Mouse (Mus musculus): ENCODE data around the gene Grm1. TPM values are rescaled to one million over a fixed set of nuclear protein-coding genes. Genes with fewer than 3 reads are reported as not detected.

The Grm1 gene
- polyA plus RNA-seq, 1 experiment from 2014 or later: 10.3 TPM

DNA sequence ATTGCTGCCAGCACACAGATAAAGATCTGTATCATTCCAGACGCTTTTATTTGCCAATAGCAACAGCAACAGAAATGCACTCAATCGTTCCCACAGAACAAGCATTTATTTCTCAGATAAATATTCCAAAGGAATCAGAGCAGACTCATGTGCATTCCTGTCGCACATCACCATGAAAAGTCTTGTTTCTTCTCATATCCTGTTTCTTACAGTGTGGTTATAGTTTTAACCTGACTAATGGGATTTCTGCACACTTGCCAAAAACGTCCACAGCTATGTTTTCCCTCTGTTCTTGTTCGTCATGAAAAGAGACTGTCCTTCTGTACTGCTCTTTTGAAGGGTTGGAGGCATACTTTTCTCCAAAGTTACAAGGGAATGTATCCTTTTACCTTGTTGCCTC, 217.4 kb downstream of the Grm1 start:
- H3K36me3 ChIP-seq (ENCODE audit: control insufficient read depth, insufficient read depth): no peaks in the 10 kb centered on the region
- H3K4me2 ChIP-seq (ENCODE audit: low read length): no peak overlapping the region
- no peaks in the 10 kb centered on the region for H3K4me1 ChIP-seq (replicated peaks; ENCODE audit: control insufficient read depth, insufficient read depth, low read length)
- H3K27me3 ChIP-seq (replicated peaks; ENCODE audit: control insufficient read depth, insufficient read depth, low read length): no peaks in the 10 kb centered on the region
- no peak for ATAC-seq
- 24% methylated on average over 5 of the region's 5 CpGs for WGBS
- H3K9me3 ChIP-seq (ENCODE audit: control insufficient read depth, low read length): no peaks in the 10 kb centered on the region
- H3K9ac ChIP-seq (replicated peaks; ENCODE audit: low read depth, low read length): no peak overlapping the region
- H3K4me3 ChIP-seq (replicated peaks; ENCODE audit: low read length): no peak overlapping the region
- no peak overlapping the region for H3K27ac ChIP-seq (ENCODE audit: low read length)

DNA sequence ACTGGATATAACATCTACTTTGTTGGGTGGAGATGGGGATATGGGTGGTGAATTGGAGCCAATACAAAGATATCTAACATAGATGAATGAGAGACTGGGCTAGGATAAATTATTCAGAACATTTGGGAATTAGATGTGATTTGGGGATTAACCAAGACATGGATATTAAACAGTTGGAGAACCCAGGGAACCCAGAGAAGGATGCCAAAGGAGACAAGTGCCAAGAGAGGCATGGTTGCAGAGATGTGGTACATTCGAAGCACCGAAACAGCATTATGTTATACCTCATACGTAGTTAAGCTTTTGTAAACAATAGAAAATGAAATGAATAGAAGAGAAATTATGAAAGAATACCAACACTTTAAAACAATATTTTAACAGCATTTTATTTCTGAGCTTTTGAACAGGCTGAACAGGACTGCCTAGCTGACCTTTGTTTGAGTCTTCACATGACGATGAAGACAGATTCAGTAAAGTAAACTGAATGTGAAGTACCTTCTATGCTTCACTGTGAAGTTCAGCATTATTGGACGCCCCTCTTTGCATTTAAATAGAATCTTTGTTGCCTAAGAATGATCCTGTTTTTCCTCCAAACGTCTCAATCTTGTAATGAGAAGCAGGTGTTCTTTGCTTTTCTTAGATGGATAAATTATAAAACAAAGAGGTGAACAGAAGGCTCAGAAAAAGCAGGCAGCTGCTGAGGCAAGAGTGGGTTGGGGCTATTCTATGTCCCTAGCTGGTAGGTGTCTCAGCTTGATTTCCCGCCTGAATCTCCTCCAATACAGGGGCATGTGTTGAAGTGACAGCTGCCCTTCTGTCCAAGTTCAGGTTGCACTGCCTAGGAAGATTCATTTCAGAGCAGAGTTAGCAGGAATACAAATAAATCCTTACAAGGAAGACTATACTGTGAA, 234.5 kb downstream of the Grm1 start:
- 17% methylated on average over 7 of the region's 7 CpGs for WGBS
- H3K4me1 ChIP-seq (replicated peaks; ENCODE audit: control insufficient read depth, insufficient read depth, low read length): peaks cover 4% of the 10 kb centered on the region
- H3K9ac ChIP-seq (replicated peaks; ENCODE audit: low read depth, low read length): no peak overlapping the region
- H3K4me2 ChIP-seq (ENCODE audit: low read length): no peak overlapping the region
- no peaks in the 10 kb centered on the region for H3K27me3 ChIP-seq (replicated peaks; ENCODE audit: control insufficient read depth, insufficient read depth, low read length)
- peak; percentile 91 for ATAC-seq
- no peaks in the 10 kb centered on the region for H3K9me3 ChIP-seq (ENCODE audit: control insufficient read depth, low read length)
- H3K27ac ChIP-seq (ENCODE audit: low read length): peak overlapping the region; percentile 33
- H3K36me3 ChIP-seq (ENCODE audit: control insufficient read depth, insufficient read depth): no peaks in the 10 kb centered on the region
- no peak overlapping the region for H3K4me3 ChIP-seq (replicated peaks; ENCODE audit: low read length)

DNA sequence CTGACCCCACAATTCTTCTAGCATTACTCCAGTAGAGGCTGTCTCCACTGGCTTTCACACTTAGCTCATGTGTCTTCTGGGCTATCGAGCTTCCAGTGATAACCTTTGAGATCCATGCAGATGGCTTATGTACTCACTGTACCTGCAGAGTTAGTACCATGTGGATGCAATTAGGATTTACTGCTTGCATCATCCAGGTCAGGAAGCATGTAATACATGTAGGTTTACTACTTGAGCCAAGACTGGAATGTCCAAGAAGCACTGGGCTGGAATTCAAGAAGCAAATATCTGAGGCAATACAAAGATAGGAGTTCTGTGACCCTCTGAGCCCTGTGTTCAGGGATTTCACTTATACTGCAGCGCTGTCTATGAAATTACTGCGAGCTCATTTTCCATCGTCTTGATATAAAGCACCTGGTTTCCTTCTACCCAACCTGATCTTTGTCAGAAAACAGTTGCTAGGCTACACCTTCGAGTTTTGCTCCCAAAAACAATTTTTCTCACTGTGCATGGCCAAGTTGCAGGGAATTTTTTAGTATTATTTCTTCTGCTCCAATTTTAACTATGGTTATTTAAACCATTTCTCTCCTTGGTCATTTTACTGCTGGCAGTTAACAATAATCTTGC, 237.0 kb downstream of the Grm1 start:
- Histone ChIP-seq H3K27ac (ENCODE audit: low read length) (no peak overlapping the region), H3K9ac (replicated peaks; ENCODE audit: low read depth, low read length) (no peak overlapping the region), H3K4me2 (ENCODE audit: low read length) (no peak overlapping the region), H3K36me3 (ENCODE audit: control insufficient read depth, insufficient read depth) (no peaks in the 10 kb centered on the region), H3K4me1 (replicated peaks; ENCODE audit: control insufficient read depth, insufficient read depth, low read length) (peaks cover 4% of the 10 kb centered on the region), H3K27me3 (replicated peaks; ENCODE audit: control insufficient read depth, insufficient read depth, low read length) (no peaks in the 10 kb centered on the region), H3K4me3 (replicated peaks; ENCODE audit: low read length) (no peak overlapping the region), H3K9me3 (ENCODE audit: control insufficient read depth, low read length) (no peaks in the 10 kb centered on the region)
- 84% methylated on average over 5 of the region's 5 CpGs for WGBS
- no peak for ATAC-seq

DNA sequence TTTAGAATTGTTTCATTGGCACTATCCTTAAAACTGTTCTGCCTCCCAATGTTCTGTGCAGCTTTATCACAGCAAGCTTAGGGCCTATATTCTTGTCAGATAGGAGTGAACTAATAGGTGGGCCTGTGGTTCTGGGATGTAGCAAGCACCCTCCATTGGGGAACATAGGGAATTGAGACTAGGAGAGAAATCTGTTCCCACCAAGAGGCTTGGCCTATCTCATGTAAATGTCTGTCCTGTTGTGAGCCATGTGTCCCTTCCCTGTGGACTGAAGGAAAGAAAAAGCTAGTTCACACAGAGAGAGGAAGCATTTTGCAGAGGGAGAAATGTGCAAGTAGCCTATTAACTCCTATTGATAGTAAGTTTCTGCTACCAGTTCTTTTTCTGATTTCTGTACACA, 246.8 kb downstream of the Grm1 start:
- no peaks in the 10 kb centered on the region for H3K27me3 ChIP-seq (replicated peaks; ENCODE audit: control insufficient read depth, insufficient read depth, low read length)
- H3K36me3 ChIP-seq (ENCODE audit: control insufficient read depth, insufficient read depth): no peaks in the 10 kb centered on the region
- H3K4me3 ChIP-seq (replicated peaks; ENCODE audit: low read length): no peak overlapping the region
- no peak overlapping the region for H3K27ac ChIP-seq (ENCODE audit: low read length)
- no peak overlapping the region for H3K9ac ChIP-seq (replicated peaks; ENCODE audit: low read depth, low read length)
- ATAC-seq: no peak
- no peaks in the 10 kb centered on the region for H3K9me3 ChIP-seq (ENCODE audit: control insufficient read depth, low read length)
- H3K4me2 ChIP-seq (ENCODE audit: low read length): no peak overlapping the region
- H3K4me1 ChIP-seq (replicated peaks; ENCODE audit: control insufficient read depth, insufficient read depth, low read length): no peaks in the 10 kb centered on the region

DNA sequence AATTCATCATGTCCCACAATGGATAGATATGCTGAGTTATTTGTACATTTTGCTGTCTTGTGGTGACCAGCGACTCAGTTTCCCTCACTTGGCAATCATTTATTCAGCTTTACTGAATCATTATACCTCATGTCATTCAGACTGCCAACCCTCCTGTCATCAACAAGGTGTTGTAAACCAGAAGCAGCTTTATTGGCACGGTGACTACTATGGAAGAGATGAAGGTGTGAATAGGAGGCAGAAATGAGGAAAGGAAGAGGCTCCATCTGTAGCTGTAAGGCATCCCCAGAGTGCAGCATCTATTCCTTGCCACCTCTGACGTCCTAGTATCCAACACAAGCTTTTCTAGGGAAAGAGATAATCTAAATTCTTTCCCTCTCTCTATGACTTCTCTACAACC, 247.3 kb downstream of the Grm1 start:
- no peaks in the 10 kb centered on the region for H3K27me3 ChIP-seq (replicated peaks; ENCODE audit: control insufficient read depth, insufficient read depth, low read length)
- H3K4me1 ChIP-seq (replicated peaks; ENCODE audit: control insufficient read depth, insufficient read depth, low read length): no peaks in the 10 kb centered on the region
- no peaks in the 10 kb centered on the region for H3K36me3 ChIP-seq (ENCODE audit: control insufficient read depth, insufficient read depth)
- no peak overlapping the region for H3K27ac ChIP-seq (ENCODE audit: low read length)
- H3K4me2 ChIP-seq (ENCODE audit: low read length): no peak overlapping the region
- no peak for ATAC-seq
- H3K9me3 ChIP-seq (ENCODE audit: control insufficient read depth, low read length): no peaks in the 10 kb centered on the region
- no peak overlapping the region for H3K4me3 ChIP-seq (replicated peaks; ENCODE audit: low read length)
- H3K9ac ChIP-seq (replicated peaks; ENCODE audit: low read depth, low read length): no peak overlapping the region
- 69% methylated on average over 3 of the region's 3 CpGs for WGBS

DNA sequence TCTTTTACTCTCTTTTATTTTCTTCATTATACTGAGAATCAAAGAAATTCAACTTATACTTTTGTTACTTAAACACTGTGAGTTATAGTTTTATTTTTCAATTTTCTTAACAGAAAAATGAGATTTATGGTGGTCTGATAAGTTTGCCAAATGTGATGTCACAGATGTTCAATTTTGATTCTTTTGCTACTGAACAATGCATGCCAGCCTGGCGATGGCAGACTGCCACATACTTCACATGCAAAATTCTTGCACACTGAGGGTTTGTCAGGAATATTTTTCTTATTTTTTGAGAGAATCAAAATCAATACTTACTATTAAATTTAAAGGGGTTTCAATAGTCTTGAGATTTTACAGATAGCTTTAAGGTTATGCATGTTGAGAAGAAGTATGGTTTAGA, 251.0 kb downstream of the Grm1 start:
- ATAC-seq: no peak
- Histone ChIP-seq H3K4me2 (ENCODE audit: low read length) (no peak overlapping the region), H3K4me1 (replicated peaks; ENCODE audit: control insufficient read depth, insufficient read depth, low read length) (no peaks in the 10 kb centered on the region), H3K9ac (replicated peaks; ENCODE audit: low read depth, low read length) (no peak overlapping the region), H3K9me3 (ENCODE audit: control insufficient read depth, low read length) (no peaks in the 10 kb centered on the region), H3K4me3 (replicated peaks; ENCODE audit: low read length) (no peak overlapping the region), H3K27me3 (replicated peaks; ENCODE audit: control insufficient read depth, insufficient read depth, low read length) (no peaks in the 10 kb centered on the region), H3K36me3 (ENCODE audit: control insufficient read depth, insufficient read depth) (no peaks in the 10 kb centered on the region), H3K27ac (ENCODE audit: low read length) (no peak overlapping the region)
- 79% methylated on average over 1 of the region's 1 CpGs for WGBS

DNA sequence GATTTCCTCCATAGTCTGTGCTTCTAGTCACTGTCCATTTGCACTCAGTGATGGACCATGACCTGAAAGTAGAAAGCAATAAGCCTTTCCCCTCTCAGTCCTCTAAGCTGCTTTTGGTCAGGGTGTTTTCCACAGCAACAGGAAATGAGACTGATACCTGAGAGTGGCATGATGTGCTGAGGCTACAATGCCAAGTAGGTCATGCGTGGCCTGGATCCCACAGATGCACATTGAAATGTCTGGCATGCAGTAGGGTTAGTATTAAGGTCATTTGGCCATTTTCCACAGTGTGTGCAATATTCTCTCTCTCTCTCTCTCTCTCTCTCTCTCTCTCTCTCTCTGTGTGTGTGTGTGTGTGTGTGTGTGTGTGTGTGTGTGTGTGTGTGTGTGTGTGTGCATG, 254.8 kb downstream of the Grm1 start:
- Histone ChIP-seq H3K27me3 (replicated peaks; ENCODE audit: control insufficient read depth, insufficient read depth, low read length) (no peaks in the 10 kb centered on the region), H3K4me1 (replicated peaks; ENCODE audit: control insufficient read depth, insufficient read depth, low read length) (no peaks in the 10 kb centered on the region), H3K27ac (ENCODE audit: low read length) (no peak overlapping the region), H3K4me3 (replicated peaks; ENCODE audit: low read length) (no peak overlapping the region), H3K9ac (replicated peaks; ENCODE audit: low read depth, low read length) (no peak overlapping the region), H3K4me2 (ENCODE audit: low read length) (no peak overlapping the region), H3K9me3 (ENCODE audit: control insufficient read depth, low read length) (no peaks in the 10 kb centered on the region), H3K36me3 (ENCODE audit: control insufficient read depth, insufficient read depth) (no peaks in the 10 kb centered on the region)
- WGBS: 81% methylated on average over 1 of the region's 1 CpGs
- no peak for ATAC-seq

DNA sequence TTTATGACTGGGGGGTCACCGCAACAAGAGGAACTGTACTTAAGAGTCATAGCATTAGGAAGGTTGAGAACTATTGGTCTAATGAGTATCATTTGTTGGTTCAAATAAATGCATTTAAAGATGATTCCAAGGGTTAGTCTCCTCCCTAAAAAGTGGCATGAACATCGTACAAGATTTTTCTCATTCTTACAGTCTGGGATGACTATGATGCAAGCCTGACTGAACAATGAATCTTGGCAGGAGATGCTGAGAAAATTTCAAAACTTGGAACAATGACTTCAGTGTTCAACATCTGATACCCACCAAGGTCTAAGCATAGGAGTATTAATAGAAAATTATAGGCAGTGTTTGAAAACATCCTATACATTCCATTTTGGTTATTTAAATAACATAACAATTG, 264.1 kb downstream of the Grm1 start:
- ATAC-seq: no peak
- Histone ChIP-seq H3K27me3 (replicated peaks; ENCODE audit: control insufficient read depth, insufficient read depth, low read length) (no peaks in the 10 kb centered on the region), H3K4me1 (replicated peaks; ENCODE audit: control insufficient read depth, insufficient read depth, low read length) (peaks cover 1% of the 10 kb centered on the region; the same call in 1 of the 2 replicates), H3K9me3 (ENCODE audit: control insufficient read depth, low read length) (no peaks in the 10 kb centered on the region), H3K9ac (replicated peaks; ENCODE audit: low read depth, low read length) (no peak overlapping the region), H3K27ac (ENCODE audit: low read length) (no peak overlapping the region), H3K4me2 (ENCODE audit: low read length) (no peak overlapping the region), H3K4me3 (replicated peaks; ENCODE audit: low read length) (no peak overlapping the region), H3K36me3 (ENCODE audit: control insufficient read depth, insufficient read depth) (no peaks in the 10 kb centered on the region)
- 91% methylated on average over 2 of the region's 2 CpGs for WGBS

DNA sequence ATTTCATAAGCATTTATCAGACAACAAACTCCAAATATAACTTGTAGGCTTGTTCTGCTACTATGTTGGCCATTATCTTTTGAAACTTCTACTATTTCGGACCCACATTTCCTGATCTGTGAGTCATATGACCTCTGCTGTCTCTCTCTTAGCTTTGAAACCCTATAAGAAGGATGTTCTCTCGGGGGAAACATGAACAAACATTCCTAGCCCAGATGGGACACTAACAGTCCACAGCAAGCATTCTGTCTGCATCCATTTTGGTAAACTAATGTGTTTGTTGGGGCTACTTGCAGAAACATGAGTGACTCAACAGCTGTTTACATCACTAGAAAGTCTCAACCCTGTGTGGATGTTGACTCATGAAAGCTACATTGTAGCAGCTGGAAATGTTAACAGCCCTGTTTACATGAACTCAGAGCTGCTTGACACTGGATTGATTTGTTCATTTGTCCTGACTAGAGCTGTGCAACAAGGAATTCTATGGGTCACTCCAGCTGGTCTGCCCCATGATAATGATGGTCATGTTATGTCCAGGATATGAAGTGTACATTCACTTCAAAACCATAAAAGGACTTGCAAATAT, 267.4 kb downstream of the Grm1 start:
- Histone ChIP-seq H3K4me2 (ENCODE audit: low read length) (no peak overlapping the region), H3K9ac (replicated peaks; ENCODE audit: low read depth, low read length) (no peak overlapping the region), H3K27me3 (replicated peaks; ENCODE audit: control insufficient read depth, insufficient read depth, low read length) (no peaks in the 10 kb centered on the region), H3K4me3 (replicated peaks; ENCODE audit: low read length) (no peak overlapping the region), H3K9me3 (ENCODE audit: control insufficient read depth, low read length) (no peaks in the 10 kb centered on the region), H3K36me3 (ENCODE audit: control insufficient read depth, insufficient read depth) (no peaks in the 10 kb centered on the region), H3K4me1 (replicated peaks; ENCODE audit: control insufficient read depth, insufficient read depth, low read length) (peaks cover 5% of the 10 kb centered on the region; the same call in 1 of the 2 replicates), H3K27ac (ENCODE audit: low read length) (no peak overlapping the region)
- 83% methylated on average over 2 of the region's 2 CpGs for WGBS
- no peak for ATAC-seq

All from forebrain, embryonic 16.5 days (tissue).